Mouse (Mus musculus): ENCODE results near the gene A830018L16Rik. TPM values are rescaled to one million over a fixed set of nuclear protein-coding genes. Genes with fewer than 3 reads are reported as not detected.
"Not testable (repeated sequence)": the region's sequence is repeated elsewhere in the genome, so short reads cannot be mapped to it uniquely, and the experiment has no call there.

Gene A830018L16Rik
- polyA plus RNA-seq, 1 experiment from 2014 or later, result 1.1 TPM

DNA sequence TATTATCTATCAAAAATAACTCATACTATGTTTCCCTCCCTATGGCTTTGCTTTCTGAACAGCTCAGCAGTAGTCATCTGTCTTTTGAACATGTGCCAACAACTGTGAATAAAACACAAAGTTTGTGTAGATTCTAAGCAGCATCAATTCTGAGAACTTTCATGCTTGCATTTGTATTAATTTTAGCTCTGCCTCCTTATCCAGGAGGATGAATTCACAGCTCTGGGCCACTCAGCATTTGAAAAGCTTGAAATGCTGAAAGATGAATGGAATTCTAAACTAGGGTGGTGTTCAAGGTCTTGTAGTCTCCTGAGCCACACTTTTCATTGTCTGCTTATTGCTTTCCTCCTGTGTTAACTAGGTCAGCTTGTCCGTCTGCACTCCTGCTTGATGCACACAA is 13.4 kb downstream of the A830018L16Rik start:
- no peak overlapping the region for H3K9ac ChIP-seq (ENCODE audit: low read length)
- H3K4me2 ChIP-seq (ENCODE audit: low read depth, low read length, severe bottlenecking), result no peak overlapping the region
- no peaks in the 10 kb centered on the region for H3K36me3 ChIP-seq (ENCODE audit: control insufficient read depth, insufficient read depth, low read length)
- H3K9me3 ChIP-seq (ENCODE audit: control insufficient read depth, low read length), result no peaks in the 10 kb centered on the region
- no peak overlapping the region for H3K4me3 ChIP-seq (ENCODE audit: low read depth, low read length)
- no peaks in the 10 kb centered on the region for H3K27me3 ChIP-seq (ENCODE audit: control insufficient read depth, insufficient read depth, low read length)
- DNase-seq (ENCODE audit: low spot score) (no peak), ATAC-seq (replicated peaks; ENCODE audit: low FRiP score) (no peak)
- WGBS, result 77% methylated on average over 1 of the region's 1 CpGs
- no peak overlapping the region for H3K27ac ChIP-seq (ENCODE audit: low read depth, low read length)
- H3K4me1 ChIP-seq (replicated peaks; ENCODE audit: control insufficient read depth, insufficient read depth, low read length), result no peaks in the 10 kb centered on the region

DNA sequence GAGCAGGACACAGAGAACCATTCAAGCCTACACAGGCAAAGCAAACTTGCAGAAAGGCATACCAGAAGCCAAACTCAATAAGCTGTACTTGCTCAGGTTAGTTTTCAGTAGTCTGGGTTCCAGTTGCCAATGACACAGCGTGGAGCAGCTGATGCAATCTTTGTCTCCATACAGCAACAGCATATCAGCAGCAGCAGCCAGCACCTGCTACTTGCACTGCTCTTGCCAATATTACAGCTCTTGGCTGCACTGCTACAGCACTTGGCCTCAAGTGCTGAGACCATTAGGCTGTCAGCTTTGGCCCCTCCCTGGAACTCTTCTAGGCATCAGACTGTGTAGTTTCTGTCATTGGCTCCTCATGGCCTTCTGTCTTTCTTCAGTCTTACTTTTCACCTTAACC is 44.4 kb downstream of the A830018L16Rik start:
- no peaks in the 10 kb centered on the region for H3K9me3 ChIP-seq (ENCODE audit: control insufficient read depth, low read length)
- H3K36me3 ChIP-seq (ENCODE audit: control insufficient read depth, insufficient read depth, low read length), result no peaks in the 10 kb centered on the region
- ATAC-seq (replicated peaks; ENCODE audit: low FRiP score) (no peak), DNase-seq (ENCODE audit: low spot score) (no peak)
- H3K27ac ChIP-seq (ENCODE audit: low read depth, low read length), result no peak overlapping the region
- 86% methylated on average over 1 of the region's 1 CpGs for WGBS
- no peaks in the 10 kb centered on the region for H3K27me3 ChIP-seq (ENCODE audit: control insufficient read depth, insufficient read depth, low read length)
- no peaks in the 10 kb centered on the region for H3K4me1 ChIP-seq (replicated peaks; ENCODE audit: control insufficient read depth, insufficient read depth, low read length)
- H3K4me2 ChIP-seq (ENCODE audit: low read depth, low read length, severe bottlenecking), result no peak overlapping the region
- H3K4me3 ChIP-seq (ENCODE audit: low read depth, low read length), result no peak overlapping the region
- no peak overlapping the region for H3K9ac ChIP-seq (ENCODE audit: low read length)

DNA sequence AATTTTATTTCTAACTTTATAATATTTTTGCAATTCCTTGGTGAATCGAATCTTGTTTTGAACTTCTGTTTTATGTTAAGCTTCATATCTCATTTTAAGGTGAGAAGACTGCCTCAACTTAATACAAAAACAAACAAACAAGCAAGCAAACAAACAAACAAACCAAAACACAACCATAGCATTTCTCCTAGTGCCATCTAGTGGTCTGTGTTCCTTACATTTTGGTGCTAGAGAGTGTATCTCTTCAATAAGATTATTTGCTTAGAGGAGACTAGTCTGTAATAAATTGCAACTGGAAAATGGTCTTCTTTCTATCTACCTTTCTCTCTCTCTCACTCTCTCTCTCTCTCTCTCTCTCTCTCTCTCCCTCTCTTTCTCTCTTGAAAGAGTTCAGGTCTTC is 52.4 kb downstream of the A830018L16Rik start:
- Histone ChIP-seq H3K4me3 (ENCODE audit: low read depth, low read length) (no peak overlapping the region), H3K9ac (ENCODE audit: low read length) (no peak overlapping the region), H3K4me2 (ENCODE audit: low read depth, low read length, severe bottlenecking) (no peak overlapping the region), H3K27ac (ENCODE audit: low read depth, low read length) (no peak overlapping the region), H3K36me3 (ENCODE audit: control insufficient read depth, insufficient read depth, low read length) (no peaks in the 10 kb centered on the region), H3K4me1 (replicated peaks; ENCODE audit: control insufficient read depth, insufficient read depth, low read length) (no peaks in the 10 kb centered on the region), H3K9me3 (ENCODE audit: control insufficient read depth, low read length) (no peaks in the 10 kb centered on the region), H3K27me3 (ENCODE audit: control insufficient read depth, insufficient read depth, low read length) (no peaks in the 10 kb centered on the region)
- 80% methylated on average over 1 of the region's 1 CpGs for WGBS
- no peak for DNase-seq (ENCODE audit: low spot score)
- no peak for ATAC-seq (replicated peaks; ENCODE audit: low FRiP score)

DNA sequence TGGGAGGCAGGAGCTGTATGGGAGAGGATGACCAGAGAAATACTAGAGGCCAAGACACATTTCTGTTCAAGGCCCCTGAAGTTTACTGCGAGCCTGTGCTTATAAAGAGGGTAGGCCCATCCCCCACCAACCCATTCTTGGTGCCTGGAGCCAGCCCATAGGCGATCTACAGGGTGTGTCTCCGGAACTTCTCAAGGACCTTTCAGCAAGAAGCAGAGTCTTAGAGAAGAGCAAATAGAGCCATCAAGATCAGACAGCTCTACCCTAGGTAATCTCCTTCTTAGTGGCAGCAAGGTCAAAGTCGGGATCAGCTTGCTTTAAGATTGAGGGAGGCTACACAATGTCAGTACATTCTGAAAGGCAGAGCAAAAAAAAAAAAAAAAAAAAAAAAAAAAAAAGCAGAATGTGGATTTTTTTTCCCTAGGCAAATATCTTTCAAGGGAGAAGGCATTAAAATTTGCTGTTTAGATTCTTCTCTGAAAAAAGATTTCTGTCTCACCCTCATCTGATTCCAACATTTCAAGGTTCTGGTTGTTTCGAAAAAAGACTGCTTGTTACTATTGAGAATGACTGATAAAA is 53.2 kb downstream of the A830018L16Rik start:
- Histone ChIP-seq H3K27ac (ENCODE audit: low read depth, low read length) (no peak overlapping the region), H3K4me3 (ENCODE audit: low read depth, low read length) (no peak overlapping the region), H3K27me3 (ENCODE audit: control insufficient read depth, insufficient read depth, low read length) (no peaks in the 10 kb centered on the region), H3K9me3 (ENCODE audit: control insufficient read depth, low read length) (no peaks in the 10 kb centered on the region), H3K9ac (ENCODE audit: low read length) (no peak overlapping the region), H3K4me1 (replicated peaks; ENCODE audit: control insufficient read depth, insufficient read depth, low read length) (no peaks in the 10 kb centered on the region), H3K36me3 (ENCODE audit: control insufficient read depth, insufficient read depth, low read length) (no peaks in the 10 kb centered on the region), H3K4me2 (ENCODE audit: low read depth, low read length, severe bottlenecking) (no peak overlapping the region)
- 69% methylated on average over 5 of the region's 5 CpGs for WGBS
- no peak for ATAC-seq (replicated peaks; ENCODE audit: low FRiP score)
- no peak for DNase-seq (ENCODE audit: low spot score)

DNA sequence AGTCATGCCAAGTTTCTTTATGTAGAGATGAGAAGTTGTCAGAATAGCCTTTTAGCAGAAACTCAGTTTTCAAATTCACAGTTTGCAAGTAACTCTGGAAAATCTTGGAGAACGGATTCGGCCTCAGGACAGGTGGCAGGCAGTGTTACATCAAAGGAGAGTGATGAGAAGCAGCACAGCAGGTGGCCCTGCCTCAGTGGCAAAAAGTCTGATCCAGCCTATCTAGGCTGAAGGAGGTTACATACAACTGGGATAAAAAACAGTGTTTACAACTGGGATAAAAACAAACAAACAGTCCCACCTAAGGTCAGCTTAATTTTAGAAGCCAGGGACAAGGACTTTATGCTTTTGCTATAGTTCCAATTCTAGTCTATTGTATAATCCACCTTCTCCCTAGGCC is 79.0 kb downstream of the A830018L16Rik start:
- whole genome bisulfite sequencing, result 77% methylated on average over 2 of the region's 2 CpGs
- H3K9me3 ChIP-seq (ENCODE audit: control insufficient read depth, low read length), result no peaks in the 10 kb centered on the region
- ATAC-seq (replicated peaks; ENCODE audit: low FRiP score) (no peak), DNase-seq (ENCODE audit: low spot score) (no peak)
- H3K4me2 ChIP-seq (ENCODE audit: low read depth, low read length, severe bottlenecking), result no peak overlapping the region
- H3K4me1 ChIP-seq (replicated peaks; ENCODE audit: control insufficient read depth, insufficient read depth, low read length), result no peaks in the 10 kb centered on the region
- H3K27me3 ChIP-seq (ENCODE audit: control insufficient read depth, insufficient read depth, low read length), result no peaks in the 10 kb centered on the region
- H3K9ac ChIP-seq (ENCODE audit: low read length), result no peak overlapping the region
- no peaks in the 10 kb centered on the region for H3K36me3 ChIP-seq (ENCODE audit: control insufficient read depth, insufficient read depth, low read length)
- H3K27ac ChIP-seq (ENCODE audit: low read depth, low read length), result no peak overlapping the region
- no peak overlapping the region for H3K4me3 ChIP-seq (ENCODE audit: low read depth, low read length)

DNA sequence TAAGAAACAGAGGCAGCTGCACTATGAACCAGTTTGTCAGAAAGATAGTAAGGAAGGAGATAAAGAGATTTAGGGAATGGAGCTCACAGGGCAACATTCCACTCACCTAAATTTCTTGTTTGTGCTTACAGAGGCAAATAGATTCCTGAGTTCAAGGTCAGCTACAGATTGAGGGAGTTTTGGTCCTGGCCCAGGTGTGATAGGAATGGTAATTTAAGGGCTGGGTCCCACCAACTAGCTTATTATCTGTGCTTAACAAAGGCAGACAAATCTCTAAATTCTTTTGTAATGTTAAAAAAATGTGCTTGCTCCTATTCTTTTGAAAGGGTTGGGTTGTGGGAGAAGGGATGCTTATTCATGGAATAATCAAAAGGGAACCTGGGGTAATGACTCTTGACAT is 87.7 kb downstream of the A830018L16Rik start:
- Histone ChIP-seq H3K36me3 (ENCODE audit: control insufficient read depth, insufficient read depth, low read length) (no peaks in the 10 kb centered on the region), H3K4me3 (ENCODE audit: low read depth, low read length) (no peak overlapping the region), H3K9ac (ENCODE audit: low read length) (no peak overlapping the region), H3K27ac (ENCODE audit: low read depth, low read length) (no peak overlapping the region), H3K4me1 (replicated peaks; ENCODE audit: control insufficient read depth, insufficient read depth, low read length) (no peaks in the 10 kb centered on the region), H3K27me3 (ENCODE audit: control insufficient read depth, insufficient read depth, low read length) (no peaks in the 10 kb centered on the region), H3K9me3 (ENCODE audit: control insufficient read depth, low read length) (no peaks in the 10 kb centered on the region), H3K4me2 (ENCODE audit: low read depth, low read length, severe bottlenecking) (no peak overlapping the region)
- ATAC-seq (replicated peaks; ENCODE audit: low FRiP score), result no peak
- DNase-seq (ENCODE audit: low spot score), result no peak

DNA sequence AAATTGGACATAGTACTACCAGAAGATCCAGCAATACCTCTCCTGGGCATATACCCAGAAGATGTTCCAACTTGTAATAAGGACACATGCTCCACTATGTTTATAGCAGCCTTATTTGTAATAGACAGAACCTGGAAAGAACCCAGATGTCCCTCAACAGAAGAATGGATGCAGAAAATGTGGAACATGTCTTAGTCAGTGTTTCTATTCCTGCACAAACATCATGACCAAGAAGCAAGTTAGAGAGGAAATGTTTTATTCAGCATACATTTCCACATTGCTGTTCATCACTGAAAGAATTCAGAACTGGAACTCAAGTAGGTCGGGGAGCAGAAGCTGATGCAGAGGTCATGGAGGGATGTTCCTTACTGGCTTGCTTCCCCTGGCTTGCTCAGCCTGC is 135.9 kb downstream of the A830018L16Rik start:
- not testable (repeated sequence) for H3K27me3 ChIP-seq (ENCODE audit: control insufficient read depth, insufficient read depth, low read length); H3K27ac ChIP-seq (ENCODE audit: low read depth, low read length); H3K4me2 ChIP-seq (ENCODE audit: low read depth, low read length, severe bottlenecking); ATAC-seq (replicated peaks; ENCODE audit: low FRiP score); H3K4me1 ChIP-seq (replicated peaks; ENCODE audit: control insufficient read depth, insufficient read depth, low read length); H3K36me3 ChIP-seq (ENCODE audit: control insufficient read depth, insufficient read depth, low read length); H3K4me3 ChIP-seq (ENCODE audit: low read depth, low read length); H3K9me3 ChIP-seq (ENCODE audit: control insufficient read depth, low read length); DNase-seq (ENCODE audit: low spot score); H3K9ac ChIP-seq (ENCODE audit: low read length)
- 80% methylated on average over 1 of the region's 1 CpGs for WGBS

DNA sequence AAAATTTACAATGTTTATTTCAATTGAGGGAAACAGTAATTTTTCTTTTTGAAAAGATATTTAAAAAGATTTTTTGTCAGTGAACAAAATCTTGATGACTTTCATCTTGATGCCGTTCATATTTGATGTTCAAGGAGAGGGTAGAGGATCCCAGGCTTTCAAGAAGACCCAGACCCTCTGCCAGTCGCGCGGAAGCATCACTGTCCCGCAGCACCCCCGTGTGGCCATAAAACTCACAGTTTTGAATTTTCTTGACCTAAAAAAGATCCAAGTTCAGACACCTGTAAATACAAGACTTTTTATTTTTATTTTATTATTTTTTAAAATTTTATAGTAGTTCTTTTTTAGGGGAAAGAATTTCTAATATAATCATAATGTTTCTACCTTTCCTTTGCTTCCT is 151.4 kb downstream of the A830018L16Rik start:
- WGBS, result 7% methylated on average over 6 of the region's 6 CpGs
- Histone ChIP-seq H3K4me2 (ENCODE audit: low read depth, low read length, severe bottlenecking) (no peak overlapping the region), H3K4me1 (replicated peaks; ENCODE audit: control insufficient read depth, insufficient read depth, low read length) (no peaks in the 10 kb centered on the region), H3K9ac (ENCODE audit: low read length) (no peak overlapping the region), H3K4me3 (ENCODE audit: low read depth, low read length) (no peak overlapping the region), H3K27me3 (ENCODE audit: control insufficient read depth, insufficient read depth, low read length) (no peaks in the 10 kb centered on the region), H3K36me3 (ENCODE audit: control insufficient read depth, insufficient read depth, low read length) (no peaks in the 10 kb centered on the region), H3K9me3 (ENCODE audit: control insufficient read depth, low read length) (no peaks in the 10 kb centered on the region), H3K27ac (ENCODE audit: low read depth, low read length) (no peak overlapping the region)
- DNase-seq (ENCODE audit: low spot score) (peak; percentile 61), ATAC-seq (replicated peaks; ENCODE audit: low FRiP score) (peak; percentile 67; the same call in 1 of the 2 replicates)

DNA sequence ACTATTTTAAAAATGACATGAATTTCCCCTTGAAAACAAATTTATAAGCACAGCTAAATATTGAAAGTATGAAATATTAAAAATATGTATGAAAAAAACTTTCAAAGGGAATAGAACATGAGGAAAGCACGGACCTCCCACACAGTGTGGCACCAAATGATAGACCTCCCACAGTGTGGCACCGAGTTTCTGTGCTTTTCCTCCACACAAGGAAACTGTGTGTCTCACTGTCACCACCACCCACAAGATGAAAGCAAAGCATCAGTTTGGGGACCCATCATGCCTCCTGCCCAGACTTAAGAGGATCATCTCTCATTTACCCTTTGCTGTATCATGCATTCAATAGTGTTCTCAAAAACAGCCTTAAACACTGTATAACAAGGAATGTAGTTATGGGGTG is 152.8 kb downstream of the A830018L16Rik start:
- ATAC-seq (replicated peaks; ENCODE audit: low FRiP score) (no peak), DNase-seq (ENCODE audit: low spot score) (no peak)
- Histone ChIP-seq H3K9ac (ENCODE audit: low read length) (no peak overlapping the region), H3K4me1 (replicated peaks; ENCODE audit: control insufficient read depth, insufficient read depth, low read length) (no peaks in the 10 kb centered on the region), H3K9me3 (ENCODE audit: control insufficient read depth, low read length) (no peaks in the 10 kb centered on the region), H3K27me3 (ENCODE audit: control insufficient read depth, insufficient read depth, low read length) (no peaks in the 10 kb centered on the region), H3K36me3 (ENCODE audit: control insufficient read depth, insufficient read depth, low read length) (no peaks in the 10 kb centered on the region), H3K4me3 (ENCODE audit: low read depth, low read length) (no peak overlapping the region), H3K27ac (ENCODE audit: low read depth, low read length) (no peak overlapping the region), H3K4me2 (ENCODE audit: low read depth, low read length, severe bottlenecking) (no peak overlapping the region)
- 83% methylated on average over 2 of the region's 2 CpGs for WGBS

All from forebrain, embryonic 11.5 days (tissue).